Mouse (Mus musculus) heart, embryonic 16.5 days (tissue): ENCODE measurements around the gene Sema6b. TPM values are rescaled to one million over a fixed set of nuclear protein-coding genes. Genes with fewer than 3 reads are reported as not detected.
"Not testable (repeated sequence)": the region's sequence is repeated elsewhere in the genome, so short reads cannot be mapped to it uniquely, and the experiment has no call there.

ENCODE experiments used
- ATAC-seq: fragments of 200-750 bp; cut with Nextera tagmentation; replicated peaks from 2 replicates; pipeline ENCODE4 v1.8.0; 2017; ENCODE audit warnings: moderate number of reproducible peaks; ENCODE audit not compliant: insufficient read depth, low FRiP score; ENCODE audit errors: extremely low read depth
- H3K27ac ChIP-seq: fragments of 300-500 bp; sonication (generic); 2 replicates; pipeline ENCODE4 v1.5.1; 2014; ENCODE audit warnings: mild to moderate bottlenecking, low read length, control low read depth, moderate library complexity
- H3K27me3 ChIP-seq: fragments of 300-500 bp; sonication (generic); 2 replicates; pipeline ENCODE4 v1.6.1; 2014; ENCODE audit warnings: low read length, mixed read lengths; ENCODE audit not compliant: control insufficient read depth, insufficient read depth
- H3K36me3 ChIP-seq: fragments of 300-500 bp; sonication (generic); 2 replicates; pipeline ENCODE4 v1.6.1; 2014; ENCODE audit not compliant: control insufficient read depth, insufficient read depth
- H3K4me1 ChIP-seq: fragments of 300-500 bp; sonication (generic); 2 replicates; pipeline ENCODE4 v1.6.1; 2014; ENCODE audit warnings: low read length, mixed read lengths; ENCODE audit not compliant: control insufficient read depth, insufficient read depth
- H3K4me2 ChIP-seq: fragments of 300-500 bp; sonication (generic); 2 replicates; pipeline ENCODE4 v1.6.1; 2014; ENCODE audit warnings: low read depth, mild to moderate bottlenecking, control low read depth, low read length
- H3K4me3 ChIP-seq: fragments of 300-500 bp; sonication (generic); 2 replicates; pipeline ENCODE4 v1.5.1; 2014; ENCODE audit warnings: mild to moderate bottlenecking, control low read depth, low read length
- H3K9ac ChIP-seq: fragments of 300-500 bp; sonication (generic); 2 replicates; pipeline ENCODE4 v1.6.1; 2014; ENCODE audit warnings: low read length, control low read depth
- H3K9me3 ChIP-seq: fragments of 300-500 bp; sonication (generic); replicated peaks from 2 replicates; pipeline ENCODE4 v1.6.1; 2016; ENCODE audit warnings: low read length; ENCODE audit not compliant: control insufficient read depth
- WGBS: fragments of 180-500 bp; shearing (Covaris S2); extraction: QIAGEN DNeasy Blood & Tissue Kit; methylation state at CpG from one replicate; pipeline ENCODE4 v1.1.7; 2014; 5-methylcytosine and 5-hydroxymethylcytosine counted together
- polyA plus RNA-seq: library from polyadenylated mRNA; unstranded; fragments of >200 nt; fragmentation: Nextera tagmentation; extraction: Ambion mirVana; gene quantifications from 2 replicates; pipeline ENCODE4 v1.2.1, GENCODE M21; 2015

Sema6b gene
- polyA plus RNA-seq, 1 experiment from 2014 or later: 0.70 TPM

DNA sequence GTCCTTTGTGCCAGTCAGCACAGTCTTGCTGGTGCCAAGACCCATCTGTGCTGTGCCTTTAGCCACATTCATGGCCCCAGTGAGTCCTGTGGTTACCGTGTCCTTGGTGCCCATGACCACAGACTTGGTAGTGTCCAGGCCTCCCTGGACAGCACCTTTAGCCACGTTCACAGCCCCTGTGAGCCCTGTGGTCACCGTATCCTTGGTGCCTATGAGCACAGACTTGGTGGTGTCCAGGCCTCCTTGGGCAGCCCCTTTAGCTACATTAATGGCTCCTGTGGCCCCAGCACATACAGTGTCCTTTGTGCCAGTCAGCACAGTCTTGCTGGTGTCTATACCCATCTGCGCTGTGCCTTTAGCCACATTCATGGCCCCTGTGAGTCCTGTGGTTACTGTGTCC, 33.7 kb downstream of the Sema6b start:
- H3K4me2 ChIP-seq, H3K4me3 ChIP-seq, H3K27ac ChIP-seq, H3K27me3 ChIP-seq, H3K9ac ChIP-seq, H3K36me3 ChIP-seq, ATAC-seq, H3K9me3 ChIP-seq: not testable (repeated sequence)
- H3K4me1 ChIP-seq: peaks cover 12% of the 10 kb centered on the region
- WGBS: 92% methylated on average over 4 of the region's 4 CpGs

DNA sequence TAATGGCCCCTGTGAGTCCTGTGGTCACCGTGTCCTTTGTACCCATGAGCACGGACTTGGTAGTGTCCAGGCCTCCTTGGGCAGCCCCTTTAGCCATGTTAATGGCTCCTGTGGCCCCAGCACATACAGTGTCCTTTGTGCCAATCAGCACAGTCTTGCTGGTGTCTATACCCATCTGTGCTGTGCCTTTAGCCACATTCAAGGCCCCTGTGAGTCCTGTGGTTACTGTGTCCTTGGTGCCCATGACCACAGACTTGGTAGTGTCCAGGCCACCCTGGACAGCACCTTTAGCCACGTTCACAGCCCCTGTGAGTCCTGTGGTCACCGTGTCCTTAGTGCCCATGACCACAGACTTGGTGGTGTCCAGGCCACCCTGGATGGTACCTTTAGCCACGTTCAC, 35.3 kb downstream of the Sema6b start:
- ATAC-seq, H3K4me2 ChIP-seq, H3K9me3 ChIP-seq, H3K9ac ChIP-seq, H3K27ac ChIP-seq, H3K4me3 ChIP-seq, H3K27me3 ChIP-seq: not testable (repeated sequence)
- Histone ChIP-seq H3K36me3 (peaks cover 17% of the 10 kb centered on the region), H3K4me1 (peaks cover 11% of the 10 kb centered on the region)
- 88% methylated on average over 2 of the region's 5 CpGs for WGBS

DNA sequence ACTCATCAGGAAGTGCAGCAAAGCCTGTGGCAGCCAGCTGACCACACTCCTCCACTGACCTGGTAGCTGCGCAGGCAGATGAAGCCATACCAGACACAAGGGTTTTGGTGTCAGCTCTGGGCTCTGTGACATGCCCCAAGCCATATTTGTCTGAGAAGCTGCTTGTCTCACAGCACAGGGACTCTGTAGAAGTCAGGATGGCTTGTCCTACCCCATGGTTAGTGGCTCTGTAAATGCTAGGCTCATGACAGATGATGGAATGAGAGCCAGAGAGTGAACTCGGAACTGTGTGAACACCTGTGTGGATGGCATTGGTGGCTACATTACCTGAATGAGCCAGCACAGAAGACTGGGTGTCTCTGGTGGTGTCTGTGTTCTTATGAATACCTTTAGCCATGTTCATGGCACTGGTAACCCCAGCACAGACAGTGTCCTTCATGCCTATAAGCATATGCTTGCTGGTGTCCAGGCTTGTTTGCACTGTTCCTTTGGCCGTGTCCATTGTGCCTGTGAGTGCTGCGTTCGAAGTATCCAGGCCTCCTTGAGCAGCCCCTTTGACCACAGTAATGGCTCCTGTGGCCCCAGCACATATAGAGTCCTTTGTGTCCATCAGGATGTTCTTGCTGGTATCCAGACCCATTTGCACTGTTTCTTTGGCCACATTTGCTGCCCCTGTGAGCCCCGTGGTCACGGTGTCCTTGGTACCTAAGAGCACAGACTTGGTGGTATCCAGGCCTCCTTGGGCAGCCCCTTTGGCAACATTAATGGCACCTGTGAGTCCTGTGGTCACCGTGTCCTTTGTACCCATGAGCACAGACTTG, 36.5 kb downstream of the Sema6b start:
- 94% methylated on average over 8 of the region's 8 CpGs for WGBS
- no peaks in the 10 kb centered on the region for H3K27me3 ChIP-seq
- no peaks in the 10 kb centered on the region for H3K9me3 ChIP-seq
- no peak overlapping the region for H3K27ac ChIP-seq
- H3K4me3 ChIP-seq: no peak overlapping the region
- no peak overlapping the region for H3K9ac ChIP-seq
- peaks cover 5% of the 10 kb centered on the region for H3K4me1 ChIP-seq
- H3K4me2 ChIP-seq: no peak overlapping the region
- ATAC-seq: no peak
- peaks cover 26% of the 10 kb centered on the region for H3K36me3 ChIP-seq

- Histone ChIP-seq H3K36me3 (peaks cover 32% of the 10 kb centered on the region), H3K9me3 (no peaks in the 10 kb centered on the region), H3K4me2 (no peak overlapping the region), H3K9ac (no peak overlapping the region), H3K4me1 (no peaks in the 10 kb centered on the region), H3K4me3 (no peak overlapping the region), H3K27me3 (no peaks in the 10 kb centered on the region), H3K27ac (no peak overlapping the region)
- WGBS: 92% methylated on average over 9 of the region's 9 CpGs
- no peak for ATAC-seq
These were observed 37.2 kb downstream of the Sema6b start for GRCm38 (mm10) chr17:56102927-56103326.

DNA sequence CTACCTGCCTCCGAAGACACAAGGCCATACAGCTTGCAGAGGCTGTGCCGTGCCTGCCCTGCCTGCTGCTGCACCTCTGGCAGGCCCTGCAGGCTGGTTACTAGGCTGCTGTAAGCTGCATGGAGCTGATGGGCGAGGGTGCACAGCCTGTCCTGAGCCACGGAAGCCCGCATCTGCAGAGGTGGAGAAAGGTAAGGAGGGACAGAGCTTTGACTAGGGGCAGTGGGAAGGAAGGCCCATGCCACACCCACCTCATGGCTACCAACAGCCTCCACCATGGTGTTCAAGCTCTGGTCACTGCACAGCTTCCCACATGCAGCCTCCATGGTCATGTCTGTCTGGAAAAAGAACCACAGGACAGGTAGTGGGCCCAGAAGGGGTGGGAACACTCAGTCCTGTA, 38.0 kb downstream of the Sema6b start:
- H3K9ac ChIP-seq: no peak overlapping the region
- 93% methylated on average over 5 of the region's 5 CpGs for WGBS
- no peaks in the 10 kb centered on the region for H3K4me1 ChIP-seq
- H3K36me3 ChIP-seq: peaks cover 35% of the 10 kb centered on the region
- H3K9me3 ChIP-seq: no peaks in the 10 kb centered on the region
- H3K27me3 ChIP-seq: no peaks in the 10 kb centered on the region
- H3K27ac ChIP-seq: no peak overlapping the region
- no peak for ATAC-seq
- H3K4me3 ChIP-seq: no peak overlapping the region
- H3K4me2 ChIP-seq: no peak overlapping the region

DNA sequence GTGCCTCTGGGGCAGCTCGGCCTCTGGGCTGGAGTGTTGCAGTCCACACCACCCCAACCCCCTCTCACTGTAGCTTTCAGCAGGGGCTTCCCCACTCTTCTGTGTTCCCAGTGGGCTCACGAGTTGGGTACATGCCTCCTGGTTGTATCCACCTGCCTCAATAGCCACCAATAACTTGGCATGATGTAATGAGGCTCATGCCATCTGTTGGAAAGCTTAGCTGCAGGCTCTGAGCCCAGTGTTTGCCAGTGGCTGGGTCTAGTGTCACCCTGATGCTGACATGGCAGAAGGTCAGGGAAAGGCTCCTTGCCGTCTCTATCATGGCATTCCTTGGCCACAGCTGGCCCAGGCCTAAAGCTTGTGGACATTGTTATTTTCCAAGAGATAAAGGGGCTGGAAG, 39.3 kb downstream of the Sema6b start:
- Histone ChIP-seq H3K4me2 (no peak overlapping the region), H3K27ac (no peak overlapping the region), H3K9me3 (no peaks in the 10 kb centered on the region), H3K4me1 (no peaks in the 10 kb centered on the region), H3K9ac (no peak overlapping the region), H3K36me3 (peaks cover 45% of the 10 kb centered on the region), H3K27me3 (no peaks in the 10 kb centered on the region), H3K4me3 (no peak overlapping the region)
- WGBS: 91% methylated on average over 3 of the region's 3 CpGs
- ATAC-seq: no peak

DNA sequence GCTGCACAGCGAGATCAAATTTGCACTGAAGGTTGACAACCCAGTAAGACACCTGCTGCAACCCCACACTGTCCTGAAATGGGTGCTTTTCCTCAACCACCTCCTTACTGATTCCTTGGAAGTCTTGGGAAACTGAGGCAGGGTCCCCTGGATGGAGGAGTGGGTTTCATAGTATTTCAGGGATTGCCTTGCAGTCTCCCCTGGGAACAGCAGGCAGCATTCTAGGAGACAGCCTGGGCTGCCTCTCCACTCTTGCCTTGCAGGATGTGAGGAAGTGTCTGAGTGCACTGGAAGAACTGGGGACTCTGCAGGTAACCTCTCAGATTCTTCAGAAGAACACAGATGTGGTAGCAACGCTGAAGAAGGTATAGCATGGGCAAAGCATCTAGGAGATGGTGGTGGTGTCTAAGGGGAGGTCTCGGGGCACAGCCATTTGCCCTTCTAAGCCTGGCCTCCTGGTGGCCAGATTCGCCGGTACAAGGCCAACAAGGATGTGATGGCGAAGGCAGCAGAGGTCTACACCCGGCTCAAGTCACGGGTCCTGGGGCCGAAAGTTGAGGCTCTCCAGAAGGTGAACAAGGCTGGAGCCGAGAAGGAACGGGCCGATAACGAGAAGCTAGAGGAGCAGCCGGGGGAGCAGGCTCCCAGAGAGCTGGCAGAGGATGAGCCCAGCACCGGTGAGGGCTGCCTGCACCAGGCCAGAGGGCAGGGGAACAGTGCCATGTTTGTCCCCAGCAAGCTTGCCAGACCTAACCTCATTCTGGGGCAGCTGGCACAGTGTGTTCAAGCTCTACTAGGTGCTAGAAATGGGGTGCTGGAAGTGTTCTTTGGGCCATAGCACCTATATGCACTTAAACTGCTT, 41.2 kb downstream of the Sema6b start:
- peaks cover 45% of the 10 kb centered on the region for H3K36me3 ChIP-seq
- 89% methylated on average over 15 of the region's 15 CpGs for WGBS

DNA sequence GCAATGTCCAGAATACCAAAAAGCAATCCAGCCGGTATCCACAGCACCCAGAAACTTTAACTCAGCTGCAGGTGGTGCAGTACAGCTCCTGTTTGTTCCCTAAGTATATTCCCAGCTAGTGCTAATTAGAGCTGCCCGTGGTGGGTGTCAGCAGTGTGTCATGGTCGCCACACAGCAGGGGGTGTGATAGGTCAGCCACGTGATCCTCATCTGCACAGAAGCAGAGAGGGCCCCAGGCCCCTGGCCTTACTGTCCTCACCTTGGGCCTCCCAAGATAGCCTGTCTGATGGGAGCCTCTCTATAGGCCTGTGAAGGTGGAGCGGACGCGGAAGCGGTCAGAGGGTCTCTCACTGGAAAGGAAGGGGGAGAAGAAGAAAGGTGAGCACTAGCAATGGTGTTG, 42.0 kb downstream of the Sema6b start:
- Histone ChIP-seq H3K4me2 (no peak overlapping the region), H3K9me3 (no peaks in the 10 kb centered on the region), H3K9ac (no peak overlapping the region), H3K4me3 (no peak overlapping the region), H3K27ac (no peak overlapping the region), H3K36me3 (peaks cover 45% of the 10 kb centered on the region), H3K27me3 (no peaks in the 10 kb centered on the region), H3K4me1 (no peaks in the 10 kb centered on the region)
- no peak for ATAC-seq
- 85% methylated on average over 8 of the region's 8 CpGs for WGBS

More for the DNA sequence above, 41.2 kb downstream of the Sema6b start:
- no peak overlapping the region for H3K4me3 ChIP-seq
- no peaks in the 10 kb centered on the region for H3K4me1 ChIP-seq
- no peaks in the 10 kb centered on the region for H3K9me3 ChIP-seq
- H3K27me3 ChIP-seq: no peaks in the 10 kb centered on the region
- no peak overlapping the region for H3K4me2 ChIP-seq
- no peak for ATAC-seq
- no peak overlapping the region for H3K27ac ChIP-seq
- H3K9ac ChIP-seq: no peak overlapping the region

DNA sequence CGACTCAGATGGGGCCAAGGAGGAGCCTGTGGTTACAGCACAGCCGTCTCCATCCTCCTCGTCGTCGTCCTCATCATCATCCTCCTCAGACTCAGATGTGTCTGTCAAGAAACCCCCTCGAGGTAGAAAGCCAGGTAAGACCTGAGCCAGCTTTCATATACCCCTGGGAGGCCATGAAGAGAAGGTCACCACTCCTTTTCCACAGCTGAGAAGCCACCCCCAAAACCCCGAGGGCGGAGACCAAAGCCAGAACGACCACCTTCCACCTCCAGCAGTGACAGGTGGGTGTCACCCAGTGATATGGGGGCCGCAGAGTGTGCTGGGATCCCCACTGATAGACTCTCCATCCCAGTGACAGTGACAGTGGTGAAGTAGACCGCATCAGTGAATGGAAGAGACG, 43.3 kb downstream of the Sema6b start:
- Histone ChIP-seq H3K9ac (no peak overlapping the region), H3K4me1 (no peaks in the 10 kb centered on the region), H3K36me3 (peaks cover 43% of the 10 kb centered on the region), H3K9me3 (no peaks in the 10 kb centered on the region), H3K4me3 (no peak overlapping the region), H3K4me2 (no peak overlapping the region), H3K27ac (no peak overlapping the region), H3K27me3 (no peaks in the 10 kb centered on the region)
- 88% methylated on average over 12 of the region's 12 CpGs for WGBS
- ATAC-seq: no peak
